Mouse (Mus musculus) neural tube, embryonic 15.5 days (tissue): ENCODE data around the gene Bves. TPM values are rescaled to one million over a fixed set of nuclear protein-coding genes. Genes with fewer than 3 reads are reported as not detected.
"Not testable (repeated sequence)": the region's sequence is repeated elsewhere in the genome, so short reads cannot be mapped to it uniquely, and the experiment has no call there.

Source experiments
- ATAC-seq: fragments of 200-750 bp; cut with Nextera tagmentation; 2 replicates; pipeline ENCODE4 v1.8.0; 2017; ENCODE audit warnings: mild to moderate bottlenecking, moderate TSS enrichment, moderate library complexity; ENCODE audit not compliant: low FRiP score
- H3K27ac ChIP-seq: fragments of 300-500 bp; sonication (generic); replicated peaks from 2 replicates; pipeline ENCODE4 v1.5.1; 2015; ENCODE audit warnings: mild to moderate bottlenecking, inconsistent platforms
- H3K27me3 ChIP-seq: fragments of 300-500 bp; sonication (generic); replicated peaks from 2 replicates; pipeline ENCODE4 v1.6.1; 2015; ENCODE audit warnings: inconsistent platforms
- H3K36me3 ChIP-seq: fragments of 300-500 bp; sonication (generic); 2 replicates; pipeline ENCODE4 v1.6.1; 2015; ENCODE audit warnings: inconsistent platforms
- H3K4me1 ChIP-seq: fragments of 300-500 bp; sonication (generic); 2 replicates; pipeline ENCODE4 v1.6.1; 2015; ENCODE audit warnings: inconsistent platforms
- H3K4me2 ChIP-seq: fragments of 300-500 bp; sonication (generic); 2 replicates; pipeline ENCODE4 v1.6.1; 2015; ENCODE audit warnings: inconsistent platforms, mild to moderate bottlenecking, moderate library complexity
- H3K4me3 ChIP-seq: fragments of 300-500 bp; sonication (generic); replicated peaks from 2 replicates; pipeline ENCODE4 v1.5.1; 2015; ENCODE audit warnings: mild to moderate bottlenecking, inconsistent platforms
- H3K9ac ChIP-seq: fragments of 300-500 bp; sonication (generic); replicated peaks from 2 replicates; pipeline ENCODE4 v1.6.1; 2015; ENCODE audit warnings: mild to moderate bottlenecking, inconsistent platforms
- H3K9me3 ChIP-seq: fragments of 300-500 bp; sonication (generic); replicated peaks from 2 replicates; pipeline ENCODE4 v1.6.1; 2016; ENCODE audit warnings: inconsistent platforms
- WGBS: fragments of 180-500 bp; shearing (Covaris S2); methylation state at CpG from one replicate; pipeline ENCODE4 v1.1.7; 2015; ENCODE audit warnings: mixed read lengths; 5-methylcytosine and 5-hydroxymethylcytosine counted together
- polyA plus RNA-seq: library from polyadenylated mRNA; unstranded; fragments of >200 nt; fragmentation: Nextera tagmentation; extraction: Ambion mirVana; gene quantifications from 2 replicates; pipeline ENCODE4 v1.2.1, GENCODE M21; 2015

The Bves gene
- polyA plus RNA-seq, 1 experiment from 2014 or later: 3.0 TPM

DNA sequence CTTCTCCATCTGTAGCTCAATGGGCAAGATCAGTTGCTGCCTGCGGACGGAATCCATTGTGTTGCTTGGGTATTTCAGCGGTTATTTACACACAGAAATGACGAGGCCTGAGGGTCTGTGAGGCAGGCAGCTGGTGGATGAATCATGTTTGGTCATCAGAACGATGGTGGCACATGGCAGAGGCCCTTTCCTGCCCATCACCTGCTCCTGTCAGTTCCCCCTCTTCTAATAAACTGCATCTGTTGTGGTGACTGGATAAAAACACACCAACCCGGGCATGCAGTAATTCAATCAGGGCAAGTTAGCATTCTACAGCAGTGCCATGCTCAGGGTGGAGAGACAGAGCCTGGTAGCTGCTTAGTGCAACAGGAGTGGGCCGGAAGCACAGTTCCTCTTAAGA is 23.9 kb upstream of the Bves start:
- Histone ChIP-seq H3K4me3 (no peak overlapping the region), H3K9me3 (no peaks in the 10 kb centered on the region), H3K27me3 (no peaks in the 10 kb centered on the region), H3K27ac (no peak overlapping the region), H3K4me1 (0 out of 2 replicates have a peak, but pooled peaks cover 4% of the 10 kb centered on the region), H3K36me3 (no peaks in the 10 kb centered on the region), H3K4me2 (no peak overlapping the region), H3K9ac (no peak overlapping the region)
- WGBS: 46% methylated on average over 7 of the region's 7 CpGs
- ATAC-seq: no peak

DNA sequence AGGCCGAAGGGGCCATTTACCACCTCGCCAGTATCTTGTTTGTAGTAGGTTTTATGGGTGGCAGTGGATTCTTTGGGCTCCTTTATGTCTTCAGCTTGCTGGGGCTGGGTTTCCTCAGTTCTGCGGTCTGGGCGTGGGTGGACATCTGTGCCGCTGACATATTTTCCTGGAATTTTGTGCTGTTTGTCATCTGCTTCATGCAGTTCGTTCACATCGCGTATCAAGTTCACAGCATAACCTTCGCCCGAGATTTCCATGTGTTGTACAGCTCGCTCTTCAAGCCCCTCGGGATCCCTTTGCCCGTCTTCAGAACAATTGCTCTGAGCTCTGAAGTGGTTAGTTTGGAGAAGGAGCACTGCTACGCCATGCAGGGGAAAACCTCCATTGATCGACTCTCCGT is 20.7 kb upstream of the Bves start:
- H3K27ac ChIP-seq: no peak overlapping the region
- ATAC-seq: no peak
- H3K9ac ChIP-seq: no peak overlapping the region
- no peaks in the 10 kb centered on the region for H3K36me3 ChIP-seq
- WGBS: 90% methylated on average over 16 of the region's 16 CpGs
- no peak overlapping the region for H3K4me2 ChIP-seq
- no peaks in the 10 kb centered on the region for H3K9me3 ChIP-seq
- H3K4me1 ChIP-seq: 0 out of 2 replicates have a peak, but pooled peaks cover 4% of the 10 kb centered on the region
- no peaks in the 10 kb centered on the region for H3K27me3 ChIP-seq
- no peak overlapping the region for H3K4me3 ChIP-seq

DNA sequence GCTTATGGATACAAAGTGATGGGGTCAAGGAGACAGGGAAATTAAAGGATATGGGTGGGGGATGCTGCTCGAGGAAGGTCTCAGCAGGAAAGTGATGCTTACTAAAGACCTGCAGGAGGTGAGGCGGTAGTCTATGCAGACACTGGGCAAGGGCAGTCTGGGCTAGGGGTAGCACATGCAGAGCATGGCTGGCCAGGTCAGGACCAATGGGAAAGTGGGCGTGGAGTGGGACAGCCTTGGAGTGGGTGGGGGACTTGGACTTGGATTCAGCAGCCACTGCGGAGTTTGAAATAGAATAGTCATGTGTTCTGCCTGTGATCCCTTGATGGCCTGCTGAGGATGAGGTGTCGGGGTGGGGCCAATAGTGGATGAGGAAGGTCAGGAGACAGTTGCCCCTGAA is 16.6 kb upstream of the Bves start:
- no peak overlapping the region for H3K4me3 ChIP-seq
- H3K27me3 ChIP-seq: no peaks in the 10 kb centered on the region
- no peaks in the 10 kb centered on the region for H3K36me3 ChIP-seq
- no peaks in the 10 kb centered on the region for H3K9me3 ChIP-seq
- no peak overlapping the region for H3K4me2 ChIP-seq
- 85% methylated on average over 5 of the region's 5 CpGs for WGBS
- no peak overlapping the region for H3K27ac ChIP-seq
- no peak for ATAC-seq
- no peaks in the 10 kb centered on the region for H3K4me1 ChIP-seq
- H3K9ac ChIP-seq: no peak overlapping the region

DNA sequence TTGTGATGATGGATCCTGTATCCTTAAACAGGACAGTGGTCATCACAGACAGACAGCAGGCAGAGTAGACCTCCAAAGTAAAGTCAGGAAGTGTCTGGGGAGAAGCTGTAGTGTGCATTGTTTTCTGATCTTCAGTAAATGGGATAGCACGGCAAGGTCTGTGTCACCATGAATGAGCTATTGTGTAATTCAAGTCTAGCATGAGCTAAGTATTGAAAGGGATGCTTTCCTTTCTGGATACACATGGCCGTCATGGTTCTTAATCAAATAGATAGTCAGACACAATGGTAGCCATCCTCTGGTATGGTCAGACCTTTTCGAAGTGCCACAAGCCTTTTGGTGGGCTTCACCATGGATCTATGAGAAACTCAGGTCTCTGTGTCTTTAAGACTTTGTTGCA is 15.3 kb upstream of the Bves start:
- Histone ChIP-seq H3K27me3 (no peaks in the 10 kb centered on the region), H3K9me3 (no peaks in the 10 kb centered on the region), H3K9ac (no peak overlapping the region), H3K27ac (no peak overlapping the region), H3K36me3 (no peaks in the 10 kb centered on the region), H3K4me3 (no peak overlapping the region), H3K4me1 (no peaks in the 10 kb centered on the region), H3K4me2 (no peak overlapping the region)
- WGBS: 44% methylated on average over 3 of the region's 3 CpGs
- no peak for ATAC-seq

DNA sequence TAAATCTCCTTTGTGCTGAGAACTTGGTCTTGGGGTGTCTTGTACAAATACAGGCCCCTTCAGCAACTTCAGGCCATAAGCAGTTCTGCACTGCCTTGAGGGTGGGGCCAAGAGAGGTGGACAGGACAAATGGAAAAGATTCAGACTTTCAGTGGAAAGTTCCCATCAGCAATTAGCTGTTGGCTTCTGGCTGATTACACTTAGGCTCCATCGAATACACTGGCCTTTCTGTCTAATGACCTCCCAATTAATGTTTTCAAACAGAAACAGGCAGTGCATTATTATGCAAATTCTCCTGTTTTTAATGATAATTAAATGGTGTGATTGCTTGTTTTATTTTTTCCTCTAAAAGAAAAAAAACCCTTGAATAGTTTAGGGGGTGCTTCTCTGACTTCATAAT is 11.4 kb upstream of the Bves start:
- 9% methylated on average over 1 of the region's 1 CpGs for WGBS
- no peaks in the 10 kb centered on the region for H3K9me3 ChIP-seq
- no peak overlapping the region for H3K27ac ChIP-seq
- H3K9ac ChIP-seq: no peak overlapping the region
- no peaks in the 10 kb centered on the region for H3K36me3 ChIP-seq
- H3K4me2 ChIP-seq: no peak overlapping the region
- 0 out of 2 replicates have a peak, but pooled peaks cover 5% of the 10 kb centered on the region for H3K4me1 ChIP-seq
- H3K4me3 ChIP-seq: no peak overlapping the region
- no peaks in the 10 kb centered on the region for H3K27me3 ChIP-seq
- ATAC-seq: no peak

DNA sequence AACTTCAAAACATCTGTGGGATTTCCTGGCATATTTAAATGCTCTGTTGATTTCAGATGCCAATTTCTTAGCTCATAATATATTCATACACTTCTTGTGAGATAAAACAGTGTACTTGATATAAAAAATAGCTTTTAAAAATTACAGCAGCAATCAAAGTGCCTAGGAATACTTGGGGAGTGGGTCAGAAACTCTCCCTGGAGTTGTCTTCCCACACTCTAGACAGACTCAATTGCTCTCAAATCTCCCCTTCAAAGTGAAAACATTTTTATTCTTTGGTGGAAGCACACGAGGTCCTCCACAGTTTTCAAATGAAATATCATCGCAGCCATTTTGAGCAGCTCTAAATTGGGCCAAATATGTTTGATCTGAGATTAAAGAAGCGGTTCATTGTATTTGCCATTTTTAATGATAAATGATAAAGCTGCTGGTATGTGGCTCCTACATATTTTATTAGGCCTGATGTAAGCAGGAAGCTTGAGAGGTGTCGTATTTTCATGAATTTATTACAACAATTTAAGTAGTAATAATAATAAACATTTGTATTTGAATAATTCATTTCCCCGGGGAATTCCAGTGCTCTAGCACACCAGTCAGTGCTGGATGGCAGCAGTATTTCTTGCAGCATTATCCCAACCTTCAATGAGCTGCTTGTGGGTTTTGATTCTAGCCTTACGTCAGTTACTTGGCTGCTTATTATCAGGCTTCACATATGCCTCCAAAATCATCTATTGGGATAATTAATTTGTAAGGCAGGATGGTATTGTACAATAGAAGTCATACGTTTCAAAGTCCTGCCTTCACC is 7.2 kb upstream of the Bves start:
- H3K4me1 ChIP-seq: 0 out of 2 replicates have a peak, but pooled peaks cover 5% of the 10 kb centered on the region
- peak; percentile 85 for ATAC-seq
- H3K27ac ChIP-seq: no peak overlapping the region
- WGBS: 51% methylated on average over 7 of the region's 7 CpGs
- H3K9ac ChIP-seq: no peak overlapping the region
- H3K9me3 ChIP-seq: no peaks in the 10 kb centered on the region
- no peak overlapping the region for H3K4me2 ChIP-seq
- no peaks in the 10 kb centered on the region for H3K36me3 ChIP-seq
- no peaks in the 10 kb centered on the region; the same call in 1 of the 2 replicates for H3K27me3 ChIP-seq
- H3K4me3 ChIP-seq: no peak overlapping the region

DNA sequence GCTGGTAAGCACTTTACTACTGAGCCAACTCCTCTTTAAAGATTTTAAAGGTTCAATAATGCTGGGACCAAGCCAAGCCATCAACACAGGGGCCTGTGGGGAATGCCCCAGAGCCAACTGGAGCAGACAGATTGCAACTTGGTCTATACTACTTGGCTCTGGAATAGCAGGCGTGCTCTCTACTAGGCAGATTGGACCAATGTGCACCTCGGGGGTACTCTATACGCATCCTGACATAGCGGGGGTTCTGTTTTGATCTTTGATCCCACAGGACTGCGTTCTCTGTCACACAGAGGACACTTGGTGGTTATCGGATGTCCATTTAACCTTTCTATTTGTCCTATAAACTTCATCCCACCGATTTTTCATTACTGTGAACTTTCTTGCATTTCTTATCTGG is 647 bp upstream of the Bves start:
- H3K27ac ChIP-seq: no peak overlapping the region
- H3K4me1 ChIP-seq: peaks cover 7% of the 10 kb centered on the region; the same call in 1 of the 2 replicates
- no peaks in the 10 kb centered on the region for H3K36me3 ChIP-seq
- H3K4me3 ChIP-seq: peak overlapping the region; percentile 68
- peak overlapping the region; percentile 75 for H3K4me2 ChIP-seq
- peak; percentile 72 for ATAC-seq
- no peaks in the 10 kb centered on the region for H3K9me3 ChIP-seq
- no peak overlapping the region for H3K9ac ChIP-seq
- H3K27me3 ChIP-seq: peaks cover 13% of the 10 kb centered on the region; the same call in 1 of the 2 replicates
- WGBS: 18% methylated on average over 7 of the region's 7 CpGs

DNA sequence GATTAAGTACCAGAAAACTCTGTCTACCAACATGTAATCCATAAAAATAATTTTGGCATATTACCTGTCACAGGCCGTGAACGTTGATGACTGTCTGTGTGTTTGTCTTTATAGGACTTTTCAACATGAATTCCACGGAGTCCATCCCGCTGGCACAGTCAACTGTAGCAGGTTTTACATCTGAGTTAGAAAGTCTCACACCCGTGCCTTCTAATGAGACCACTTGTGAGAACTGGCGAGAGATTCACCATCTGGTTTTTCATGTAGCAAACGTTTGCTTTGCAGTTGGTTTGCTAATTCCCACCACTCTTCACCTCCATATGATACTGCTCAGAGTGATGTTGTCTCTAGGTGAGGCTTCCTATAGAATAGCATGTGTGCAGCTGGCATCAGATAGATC is 3.5 kb downstream of the Bves start:
- peaks cover 7% of the 10 kb centered on the region; the same call in 1 of the 2 replicates for H3K4me1 ChIP-seq
- H3K27me3 ChIP-seq: peaks cover 8% of the 10 kb centered on the region; the same call in 1 of the 2 replicates
- H3K36me3 ChIP-seq: no peaks in the 10 kb centered on the region; the same call in 1 of the 2 replicates
- no peak for ATAC-seq
- no peak overlapping the region for H3K4me3 ChIP-seq
- no peak overlapping the region for H3K9ac ChIP-seq
- H3K4me2 ChIP-seq: no peak overlapping the region
- no peaks in the 10 kb centered on the region for H3K9me3 ChIP-seq
- WGBS: 74% methylated on average over 7 of the region's 7 CpGs
- no peak overlapping the region for H3K27ac ChIP-seq

DNA sequence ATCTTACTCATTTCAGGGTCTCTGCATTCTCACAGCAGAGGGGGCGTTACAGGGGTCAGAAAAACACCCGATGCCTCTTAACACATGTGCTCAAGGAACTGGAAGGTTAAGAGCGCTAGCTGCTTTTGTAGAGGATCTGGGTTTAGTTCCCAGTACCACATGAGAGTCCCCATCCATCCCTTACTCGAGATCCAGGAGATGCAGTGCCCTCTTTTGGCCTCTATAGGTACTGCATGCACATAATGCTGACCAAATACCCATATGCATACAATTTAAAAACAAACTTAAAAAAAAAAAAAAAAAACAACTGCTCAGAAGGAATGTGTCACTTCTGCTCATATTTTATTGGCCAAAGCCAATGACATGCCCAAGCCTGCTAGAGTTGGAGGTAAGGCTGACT is 8.8 kb downstream of the Bves start:
- Histone ChIP-seq H3K9ac (no peak overlapping the region), H3K4me3 (no peak overlapping the region), H3K9me3 (no peaks in the 10 kb centered on the region), H3K4me1 (no peaks in the 10 kb centered on the region), H3K36me3 (no peaks in the 10 kb centered on the region; the same call in 1 of the 2 replicates), H3K4me2 (no peak overlapping the region), H3K27ac (no peak overlapping the region), H3K27me3 (no peaks in the 10 kb centered on the region)
- 84% methylated on average over 4 of the region's 4 CpGs for WGBS
- ATAC-seq: no peak

DNA sequence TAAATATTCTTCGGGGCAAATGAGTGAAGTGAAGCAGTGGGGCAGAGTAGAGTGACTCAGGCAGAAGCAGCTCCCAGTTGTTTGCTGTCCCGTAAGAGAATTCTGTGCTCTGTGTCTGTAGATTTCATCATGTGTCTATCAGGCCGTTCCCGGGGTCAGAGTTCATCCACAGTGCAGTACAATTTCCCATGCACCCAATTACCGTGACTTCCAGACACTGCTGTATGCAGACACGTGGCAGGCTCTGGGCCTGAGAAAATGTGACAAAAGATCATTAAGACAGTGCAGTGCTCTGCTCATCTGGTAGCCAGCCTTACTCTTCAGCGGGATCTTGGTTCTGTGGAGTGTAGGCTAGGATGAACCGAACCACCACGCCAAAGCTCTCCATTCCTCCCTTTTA is 9.6 kb downstream of the Bves start:
- Histone ChIP-seq H3K27ac (no peak overlapping the region), H3K4me1 (no peaks in the 10 kb centered on the region), H3K4me2 (no peak overlapping the region), H3K36me3 (no peaks in the 10 kb centered on the region; the same call in 1 of the 2 replicates), H3K9ac (no peak overlapping the region), H3K4me3 (no peak overlapping the region), H3K9me3 (no peaks in the 10 kb centered on the region), H3K27me3 (no peaks in the 10 kb centered on the region)
- WGBS: 71% methylated on average over 9 of the region's 9 CpGs
- no peak for ATAC-seq

DNA sequence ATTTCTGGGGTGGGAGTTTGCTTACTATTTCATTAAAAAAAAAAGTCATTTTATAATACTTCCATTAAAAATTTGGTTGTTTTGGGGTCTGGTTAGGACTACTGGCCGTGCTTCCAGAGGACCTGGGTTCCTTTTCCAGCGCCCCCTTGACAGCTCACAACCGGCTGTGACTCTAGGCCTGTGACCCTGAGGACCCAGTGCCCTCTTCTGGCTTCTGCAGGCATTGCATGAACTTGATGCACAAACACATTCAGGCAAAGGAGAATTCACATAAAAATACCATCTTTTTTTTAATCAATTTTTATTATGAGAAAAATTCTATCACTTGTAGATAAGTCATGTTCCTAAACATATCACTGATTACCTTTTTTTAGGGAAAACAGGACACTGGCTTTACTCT is 12.6 kb downstream of the Bves start:
- 83% methylated on average over 3 of the region's 3 CpGs for WGBS
- not testable (repeated sequence) for H3K9me3 ChIP-seq, H3K4me3 ChIP-seq, H3K4me1 ChIP-seq, H3K36me3 ChIP-seq, H3K9ac ChIP-seq, ATAC-seq, H3K27ac ChIP-seq, H3K27me3 ChIP-seq, H3K4me2 ChIP-seq

DNA sequence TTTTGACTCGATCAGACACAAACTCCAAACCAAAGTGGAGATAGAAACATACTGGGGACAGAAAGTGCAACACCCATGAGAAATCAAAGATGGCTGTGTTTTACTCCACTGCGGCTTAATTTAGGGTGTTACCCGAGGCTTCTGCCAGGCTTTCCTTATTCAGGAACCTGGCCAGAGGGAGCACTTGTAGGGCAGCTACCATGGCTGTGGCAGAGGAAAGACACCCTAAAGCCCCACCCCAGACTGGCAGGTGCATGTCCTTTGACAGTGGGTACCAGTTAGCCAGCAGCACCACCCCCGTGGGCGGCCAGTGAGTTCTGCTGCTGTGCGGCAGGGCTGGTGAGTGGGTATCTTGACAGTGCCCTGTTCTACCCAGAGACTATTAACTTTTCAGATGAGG is 20.5 kb downstream of the Bves start:
- H3K4me1 ChIP-seq: no peaks in the 10 kb centered on the region
- no peak for ATAC-seq
- WGBS: 94% methylated on average over 6 of the region's 6 CpGs
- no peaks in the 10 kb centered on the region for H3K9me3 ChIP-seq
- H3K4me3 ChIP-seq: no peak overlapping the region
- no peaks in the 10 kb centered on the region for H3K36me3 ChIP-seq
- no peak overlapping the region for H3K27ac ChIP-seq
- H3K27me3 ChIP-seq: no peaks in the 10 kb centered on the region
- no peak overlapping the region for H3K4me2 ChIP-seq
- no peak overlapping the region for H3K9ac ChIP-seq
